Mouse (Mus musculus): ENCODE data around the gene Lrp2bp.

- no peak for TF ChIP-seq CTCF (IDR thresholded peaks at IDR 0.05; ENCODE audit: borderline replicate concordance, control insufficient read depth, extremely low read depth, insufficient read depth, low read length, poor library complexity)
- no peak for TF ChIP-seq POLR2A (IDR thresholded peaks at IDR 0.05; ENCODE audit: control insufficient read depth, extremely low read depth, insufficient read depth, low read length, poor library complexity)
Observed at GRCm38 (mm10) chr8:46010306-46010705, 11.2 kb downstream of the Lrp2bp start.
